Mouse (Mus musculus) liver, embryonic 16.5 days (tissue): ENCODE measurements around the gene Tle3. TPM values are rescaled to one million over a fixed set of nuclear protein-coding genes. Genes with fewer than 3 reads are reported as not detected.

ENCODE experiments used
- ATAC-seq: fragments of 200-750 bp; cut with Nextera tagmentation; 2 replicates; pipeline ENCODE4 v1.8.0; 2017; ENCODE audit warnings: low read depth, mild to moderate bottlenecking, moderate number of reproducible peaks, moderate library complexity
- H3K27ac ChIP-seq: fragments of 300-500 bp; sonication (generic); 2 replicates; pipeline ENCODE4 v1.5.1; 2014; ENCODE audit warnings: mild to moderate bottlenecking, low read length
- H3K27me3 ChIP-seq: fragments of 300-500 bp; sonication (generic); 2 replicates; pipeline ENCODE4 v1.6.1; 2014; ENCODE audit warnings: low read depth, low read length, mixed read lengths; ENCODE audit not compliant: control insufficient read depth, insufficient read depth
- H3K36me3 ChIP-seq: fragments of 300-500 bp; sonication (generic); 2 replicates; pipeline ENCODE4 v1.6.1; 2014; ENCODE audit warnings: mild to moderate bottlenecking; ENCODE audit not compliant: control insufficient read depth, insufficient read depth
- H3K4me1 ChIP-seq: fragments of 300-500 bp; sonication (generic); 2 replicates; pipeline ENCODE4 v1.6.1; 2014; ENCODE audit warnings: low read depth, low read length, mixed read lengths; ENCODE audit not compliant: control insufficient read depth
- H3K4me2 ChIP-seq: fragments of 300-500 bp; sonication (generic); 2 replicates; pipeline ENCODE4 v1.6.1; 2014; ENCODE audit warnings: low read depth, low read length, mixed read lengths
- H3K4me3 ChIP-seq: fragments of 300-500 bp; sonication (generic); 2 replicates; pipeline ENCODE4 v1.5.1; 2014; ENCODE audit warnings: low read depth, mild to moderate bottlenecking, low read length
- H3K9ac ChIP-seq: fragments of 300-500 bp; sonication (generic); 2 replicates; pipeline ENCODE4 v1.6.1; 2014; ENCODE audit warnings: low read depth, low read length
- H3K9me3 ChIP-seq: fragments of 300-500 bp; sonication (generic); replicated peaks from 2 replicates; pipeline ENCODE4 v1.6.1; 2016; ENCODE audit warnings: low read length; ENCODE audit not compliant: control insufficient read depth
- WGBS: fragments of 180-500 bp; shearing (Covaris S2); extraction: QIAGEN DNeasy Blood & Tissue Kit; methylation state at CpG from one replicate; pipeline ENCODE4 v1.1.7; 2014; ENCODE audit not compliant: insufficient replicate concordance; 5-methylcytosine and 5-hydroxymethylcytosine counted together
- polyA plus RNA-seq: library from polyadenylated mRNA; unstranded; fragments of >200 nt; fragmentation: Nextera tagmentation; extraction: Ambion mirVana; gene quantifications from 2 replicates; pipeline ENCODE4 v1.2.1, GENCODE M21; 2015

The Tle3 gene
- polyA plus RNA-seq, 1 experiment from 2014 or later: 3.6 TPM

DNA sequence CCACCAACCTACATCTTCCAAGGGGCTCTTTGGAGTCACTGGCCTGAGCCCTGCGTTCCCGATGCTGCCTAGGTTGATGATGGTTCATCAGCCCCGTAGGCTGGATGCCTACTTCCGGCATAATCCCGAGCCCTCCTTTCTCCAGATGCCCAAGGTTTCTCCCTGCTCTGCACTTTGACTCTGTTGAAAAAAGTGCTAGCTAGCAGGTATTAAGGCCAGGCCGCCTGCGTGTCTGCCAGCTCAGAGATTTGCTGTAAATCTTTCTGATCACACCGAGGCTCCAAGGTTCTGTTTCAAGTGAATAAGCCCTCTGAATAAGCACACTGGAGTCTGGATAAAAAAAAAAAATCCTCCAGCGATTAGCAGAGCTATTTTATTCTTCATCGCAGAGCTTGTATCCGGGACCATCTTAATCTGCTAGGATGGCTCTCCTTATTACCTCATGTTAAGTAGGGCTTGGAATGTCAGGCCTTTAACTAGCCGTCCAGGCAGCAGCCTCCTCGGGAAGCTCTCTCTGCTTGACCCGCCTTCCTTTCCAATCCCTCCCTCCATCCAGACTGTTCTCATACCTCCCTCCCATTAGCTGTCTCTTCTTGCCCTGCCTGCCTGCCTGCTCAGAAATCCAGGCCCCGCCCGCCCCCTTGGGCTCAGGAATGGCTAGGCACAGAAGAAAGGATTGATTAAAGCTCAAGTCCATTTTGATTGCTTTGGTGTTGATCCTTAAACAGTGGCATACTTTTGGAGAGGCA is 31.9 kb downstream of the Tle3 start:
- Histone ChIP-seq H3K4me2 (no peak overlapping the region), H3K9ac (no peak overlapping the region), H3K4me1 (no peaks in the 10 kb centered on the region), H3K36me3 (peaks cover 10% of the 10 kb centered on the region; the same call in 1 of the 2 replicates), H3K4me3 (no peak overlapping the region), H3K27ac (no peak overlapping the region), H3K27me3 (no peaks in the 10 kb centered on the region), H3K9me3 (no peaks in the 10 kb centered on the region)
- no peak for ATAC-seq
- WGBS: 78% methylated on average over 16 of the region's 16 CpGs

DNA sequence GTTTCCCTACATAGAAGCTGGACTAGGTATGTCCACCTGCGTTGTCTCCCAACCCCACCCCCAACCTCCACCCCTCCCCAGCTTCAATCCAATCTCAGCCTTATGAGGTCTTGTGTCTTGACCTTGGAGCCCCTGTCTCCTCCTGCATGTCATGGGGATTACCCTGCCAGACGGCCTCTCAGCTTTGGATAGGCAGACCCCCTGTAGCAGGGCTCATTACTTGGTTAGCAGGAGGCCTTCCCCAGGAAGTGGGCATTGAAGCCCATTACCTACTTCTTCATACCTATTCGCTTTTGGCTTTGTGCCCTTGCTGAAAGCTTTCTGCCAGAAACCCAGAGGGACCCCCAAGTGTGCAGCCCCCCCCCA is 32.4 kb downstream of the Tle3 start:
- Histone ChIP-seq H3K4me1 (no peaks in the 10 kb centered on the region), H3K36me3 (peaks cover 14% of the 10 kb centered on the region; the same call in 1 of the 2 replicates), H3K27ac (no peak overlapping the region), H3K9ac (no peak overlapping the region), H3K9me3 (no peaks in the 10 kb centered on the region), H3K4me2 (no peak overlapping the region), H3K27me3 (no peaks in the 10 kb centered on the region), H3K4me3 (no peak overlapping the region)
- ATAC-seq: no peak
- 64% methylated on average over 3 of the region's 3 CpGs for WGBS

DNA sequence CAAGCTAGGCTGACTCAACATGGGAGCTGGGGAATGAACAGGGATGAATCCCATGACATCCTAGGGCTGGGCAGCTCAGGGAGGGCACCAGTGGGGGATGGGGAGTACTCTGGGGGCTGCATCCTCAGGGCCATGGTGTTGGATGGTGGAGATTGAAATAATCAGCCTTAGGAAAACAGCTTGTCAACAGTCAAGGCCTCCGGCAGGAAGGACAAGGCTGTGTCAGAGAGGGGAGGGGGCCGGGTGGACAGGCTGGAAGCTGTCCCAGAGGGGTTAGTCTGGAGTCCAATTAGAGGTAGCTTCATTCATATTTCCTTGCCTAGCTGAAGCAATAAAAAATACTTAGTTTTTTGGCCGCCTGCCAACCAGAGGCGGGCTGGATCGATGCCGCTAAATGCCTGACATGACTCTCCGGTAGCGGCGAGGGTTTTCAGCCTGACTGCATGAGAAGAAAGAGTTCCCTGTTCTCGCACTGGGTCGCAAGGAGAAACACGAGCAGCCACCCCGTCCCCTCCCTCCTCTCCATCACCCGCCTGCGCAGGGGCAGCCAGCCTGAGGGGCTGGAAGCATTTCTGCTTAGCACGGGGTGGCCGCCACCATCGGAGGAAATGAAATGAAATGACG is 32.9 kb downstream of the Tle3 start:
- WGBS: 77% methylated on average over 19 of the region's 19 CpGs
- Histone ChIP-seq H3K4me3 (no peak overlapping the region), H3K36me3 (peaks cover 17% of the 10 kb centered on the region; the same call in 1 of the 2 replicates), H3K9ac (no peak overlapping the region), H3K4me2 (no peak overlapping the region), H3K4me1 (no peaks in the 10 kb centered on the region), H3K9me3 (no peaks in the 10 kb centered on the region), H3K27me3 (no peaks in the 10 kb centered on the region), H3K27ac (no peak overlapping the region)
- no peak for ATAC-seq

DNA sequence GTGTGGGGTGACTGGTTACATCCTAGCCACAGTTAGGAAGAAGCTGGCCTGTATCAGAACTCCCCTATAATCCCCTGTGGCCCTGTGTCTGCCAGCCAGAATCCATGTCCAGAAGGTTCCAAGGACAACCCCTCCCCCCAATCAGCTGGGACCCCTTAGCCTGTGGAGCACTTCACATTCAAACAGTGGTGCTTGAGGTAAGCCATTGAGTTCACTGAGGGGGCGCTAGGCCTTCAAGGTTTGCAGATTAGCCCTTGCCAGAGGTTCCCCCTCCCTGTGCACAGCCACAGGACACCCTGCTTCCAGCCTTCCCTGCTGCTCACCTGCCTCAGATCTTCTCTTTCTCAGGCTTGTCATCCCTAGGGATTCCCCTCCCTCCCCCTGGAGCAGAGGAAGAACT is 34.2 kb downstream of the Tle3 start:
- 88% methylated on average over 1 of the region's 1 CpGs for WGBS
- no peak overlapping the region for H3K4me2 ChIP-seq
- H3K9me3 ChIP-seq: no peaks in the 10 kb centered on the region
- H3K36me3 ChIP-seq: peaks cover 21% of the 10 kb centered on the region
- H3K27ac ChIP-seq: no peak overlapping the region
- ATAC-seq: no peak
- no peak overlapping the region for H3K4me3 ChIP-seq
- H3K9ac ChIP-seq: no peak overlapping the region
- H3K4me1 ChIP-seq: no peaks in the 10 kb centered on the region
- H3K27me3 ChIP-seq: no peaks in the 10 kb centered on the region

DNA sequence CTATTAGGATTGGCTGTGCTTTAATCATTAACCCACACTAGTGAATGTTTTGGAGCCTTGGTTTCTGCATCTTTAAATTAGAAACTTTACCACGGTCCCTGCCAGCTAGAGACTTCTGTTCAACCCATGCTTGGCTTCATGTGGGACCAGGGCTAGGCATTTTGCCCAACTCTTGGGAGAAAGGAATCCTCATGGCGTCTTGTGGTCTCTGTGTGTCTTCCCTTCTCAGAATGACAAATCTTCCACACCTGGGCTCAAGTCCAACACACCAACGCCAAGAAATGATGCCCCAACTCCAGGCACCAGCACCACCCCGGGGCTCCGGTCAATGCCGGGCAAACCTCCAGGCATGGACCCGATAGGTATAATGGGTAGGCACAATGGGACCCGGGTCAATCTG is 36.9 kb downstream of the Tle3 start:
- H3K36me3 ChIP-seq: peaks cover 30% of the 10 kb centered on the region
- no peak overlapping the region for H3K4me2 ChIP-seq
- WGBS: 79% methylated on average over 8 of the region's 8 CpGs
- no peak overlapping the region for H3K9ac ChIP-seq
- ATAC-seq: no peak
- no peaks in the 10 kb centered on the region for H3K27me3 ChIP-seq
- H3K9me3 ChIP-seq: no peaks in the 10 kb centered on the region
- H3K4me3 ChIP-seq: no peak overlapping the region
- H3K4me1 ChIP-seq: no peaks in the 10 kb centered on the region
- H3K27ac ChIP-seq: no peak overlapping the region

DNA sequence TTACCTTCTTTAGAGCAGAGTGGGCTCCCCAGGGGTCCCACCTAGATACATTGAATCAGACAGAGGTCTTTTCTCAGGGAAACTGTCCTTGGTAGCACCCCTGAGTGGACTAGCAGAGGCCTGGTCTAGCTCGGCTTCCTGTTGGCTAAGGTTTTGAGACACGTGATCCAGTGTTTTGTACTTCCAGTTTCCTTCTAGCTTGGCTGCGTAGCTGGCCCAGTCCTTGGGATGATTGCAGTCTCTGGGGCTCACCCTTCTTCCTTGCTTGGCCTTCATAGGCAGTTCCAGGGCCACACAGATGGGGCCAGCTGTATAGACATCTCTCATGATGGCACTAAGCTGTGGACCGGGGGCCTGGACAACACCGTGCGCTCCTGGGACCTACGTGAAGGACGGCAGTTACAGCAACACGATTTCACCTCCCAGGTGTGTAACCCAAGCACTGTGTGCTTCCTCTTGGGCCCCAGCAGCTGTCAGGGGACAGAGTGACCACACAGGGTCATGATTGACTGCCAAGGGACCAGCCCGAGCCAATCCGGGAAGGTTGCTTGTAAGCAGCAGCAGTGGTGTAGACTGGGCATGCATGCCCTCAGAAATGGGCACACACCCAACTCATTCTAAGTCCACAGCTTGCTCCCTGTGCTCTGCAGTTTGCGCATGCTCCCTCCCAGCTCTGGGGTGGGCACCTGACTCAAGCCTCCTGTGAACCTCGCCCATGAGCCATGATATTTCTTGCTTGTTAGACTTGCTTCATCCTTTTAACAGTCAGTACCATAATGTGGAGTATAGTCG is 41.7 kb downstream of the Tle3 start:
- H3K27ac ChIP-seq: no peak overlapping the region
- H3K4me3 ChIP-seq: no peak overlapping the region
- no peaks in the 10 kb centered on the region for H3K9me3 ChIP-seq
- ATAC-seq: no peak
- H3K4me1 ChIP-seq: no peaks in the 10 kb centered on the region
- H3K9ac ChIP-seq: no peak overlapping the region
- peaks cover 21% of the 10 kb centered on the region for H3K36me3 ChIP-seq
- WGBS: 71% methylated on average over 14 of the region's 14 CpGs
- no peaks in the 10 kb centered on the region for H3K27me3 ChIP-seq
- no peak overlapping the region for H3K4me2 ChIP-seq

DNA sequence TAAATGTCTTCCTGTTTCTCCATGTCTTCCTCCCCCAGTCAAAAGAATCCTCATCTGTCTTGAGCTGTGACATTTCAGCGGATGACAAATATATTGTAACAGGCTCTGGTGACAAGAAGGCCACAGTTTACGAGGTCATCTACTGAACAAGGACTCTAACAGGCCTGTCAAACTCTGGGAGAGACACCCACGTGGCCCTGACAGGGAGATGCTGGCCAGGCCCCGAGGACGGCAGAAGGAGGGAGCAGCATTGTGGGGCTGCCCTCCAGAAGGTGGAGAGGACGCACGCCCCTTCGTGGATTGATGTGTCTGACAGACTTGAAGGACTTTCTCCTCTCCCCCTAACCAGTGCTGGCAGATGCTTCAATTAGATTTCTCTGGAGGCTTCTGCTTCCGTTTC is 44.4 kb downstream of the Tle3 start:
- Histone ChIP-seq H3K4me1 (no peaks in the 10 kb centered on the region), H3K9me3 (no peaks in the 10 kb centered on the region), H3K4me3 (no peak overlapping the region), H3K27me3 (no peaks in the 10 kb centered on the region), H3K36me3 (peaks cover 8% of the 10 kb centered on the region), H3K9ac (no peak overlapping the region), H3K27ac (no peak overlapping the region), H3K4me2 (no peak overlapping the region)
- WGBS: 57% methylated on average over 9 of the region's 9 CpGs
- ATAC-seq: no peak

DNA sequence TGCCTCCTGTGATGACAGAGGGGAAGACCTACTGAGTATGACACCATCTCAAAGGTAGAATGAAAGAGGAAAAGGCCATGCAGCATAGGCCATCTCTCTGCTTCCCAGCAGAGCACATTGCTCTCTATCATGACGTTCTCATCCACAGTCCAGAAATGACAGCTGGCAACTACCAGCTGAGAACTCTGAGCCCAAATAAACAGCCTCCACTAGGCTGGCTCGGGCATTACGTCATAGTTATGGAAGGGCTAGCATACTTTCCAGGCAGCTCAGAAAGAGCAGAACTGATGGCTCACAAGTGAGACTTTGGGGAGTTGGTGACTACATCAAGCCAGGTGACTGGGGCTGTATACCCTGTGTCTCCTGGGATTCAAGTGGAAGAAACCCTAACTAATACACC is 49.5 kb downstream of the Tle3 start:
- Histone ChIP-seq H3K9me3 (no peaks in the 10 kb centered on the region), H3K4me1 (no peaks in the 10 kb centered on the region; the same call in 1 of the 2 replicates), H3K36me3 (no peaks in the 10 kb centered on the region), H3K4me3 (no peak overlapping the region), H3K9ac (no peak overlapping the region), H3K27ac (no peak overlapping the region), H3K4me2 (no peak overlapping the region), H3K27me3 (no peaks in the 10 kb centered on the region)
- WGBS: 60% methylated on average over 3 of the region's 3 CpGs
- no peak for ATAC-seq

DNA sequence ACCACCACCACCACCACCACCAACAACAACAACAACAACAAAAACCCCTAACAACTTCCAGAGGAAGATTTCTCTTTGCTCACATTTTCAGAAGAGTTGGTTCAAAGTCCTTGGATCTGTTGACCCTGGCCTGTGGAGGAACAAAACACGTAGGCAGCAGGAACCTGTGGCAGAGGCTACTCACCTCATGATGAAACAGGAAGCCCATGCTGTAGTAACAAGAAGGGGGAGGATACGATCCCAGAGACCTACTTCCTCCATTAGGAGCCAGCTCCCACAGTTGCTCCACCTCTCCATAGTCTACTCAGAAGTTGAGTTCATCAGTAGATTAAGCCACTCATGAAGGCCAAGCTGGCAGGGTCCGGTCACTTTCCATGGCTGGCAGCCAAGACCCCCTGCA is 52.1 kb downstream of the Tle3 start:
- Histone ChIP-seq H3K4me1 (no peaks in the 10 kb centered on the region; the same call in 1 of the 2 replicates), H3K27me3 (no peaks in the 10 kb centered on the region), H3K27ac (no peak overlapping the region), H3K9ac (no peak overlapping the region), H3K4me2 (no peak overlapping the region), H3K4me3 (no peak overlapping the region), H3K36me3 (no peaks in the 10 kb centered on the region), H3K9me3 (no peaks in the 10 kb centered on the region)
- WGBS: 35% methylated on average over 3 of the region's 3 CpGs
- no peak for ATAC-seq
